Mouse (Mus musculus) right cerebral cortex, adult 18-20 months (tissue): Measurements from ENCODE around the gene Anp32e.
"Not testable (repeated sequence)": the region's sequence is repeated elsewhere in the genome, so short reads cannot be mapped to it uniquely, and the experiment has no call there.

Source experiments
- DNase-seq: peaks from one replicate; pipeline ENCODE4 v3.0.0; 2022; ENCODE audit warnings: mixed read lengths

The Anp32e gene

DNA sequence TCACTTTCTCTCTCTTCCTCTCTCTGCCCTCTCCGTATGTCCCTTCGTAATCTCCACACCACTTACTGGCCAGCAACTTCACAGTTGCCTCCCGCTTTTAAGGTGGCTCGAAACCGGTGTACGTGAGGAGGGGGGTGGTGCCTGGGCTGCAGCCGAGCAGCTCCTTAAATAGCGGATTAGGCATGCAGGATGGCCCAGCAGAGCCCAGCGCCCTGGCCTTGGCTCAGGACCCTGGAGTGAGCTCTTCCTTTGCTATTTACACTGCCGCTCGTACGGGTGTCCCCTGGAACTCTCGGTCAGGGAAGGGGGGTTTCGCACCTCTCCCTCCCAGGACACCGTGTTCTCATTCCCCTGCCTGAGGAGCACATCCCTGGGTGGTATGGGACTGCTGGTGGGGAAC lies 24.5 kb upstream of the Anp32e start, which contains the start of gene Car14:
Gene Car14, minus strand, starts transcription at position 124 of the 400 bp plus-strand sequence.
- DNase-seq: no peak

DNA sequence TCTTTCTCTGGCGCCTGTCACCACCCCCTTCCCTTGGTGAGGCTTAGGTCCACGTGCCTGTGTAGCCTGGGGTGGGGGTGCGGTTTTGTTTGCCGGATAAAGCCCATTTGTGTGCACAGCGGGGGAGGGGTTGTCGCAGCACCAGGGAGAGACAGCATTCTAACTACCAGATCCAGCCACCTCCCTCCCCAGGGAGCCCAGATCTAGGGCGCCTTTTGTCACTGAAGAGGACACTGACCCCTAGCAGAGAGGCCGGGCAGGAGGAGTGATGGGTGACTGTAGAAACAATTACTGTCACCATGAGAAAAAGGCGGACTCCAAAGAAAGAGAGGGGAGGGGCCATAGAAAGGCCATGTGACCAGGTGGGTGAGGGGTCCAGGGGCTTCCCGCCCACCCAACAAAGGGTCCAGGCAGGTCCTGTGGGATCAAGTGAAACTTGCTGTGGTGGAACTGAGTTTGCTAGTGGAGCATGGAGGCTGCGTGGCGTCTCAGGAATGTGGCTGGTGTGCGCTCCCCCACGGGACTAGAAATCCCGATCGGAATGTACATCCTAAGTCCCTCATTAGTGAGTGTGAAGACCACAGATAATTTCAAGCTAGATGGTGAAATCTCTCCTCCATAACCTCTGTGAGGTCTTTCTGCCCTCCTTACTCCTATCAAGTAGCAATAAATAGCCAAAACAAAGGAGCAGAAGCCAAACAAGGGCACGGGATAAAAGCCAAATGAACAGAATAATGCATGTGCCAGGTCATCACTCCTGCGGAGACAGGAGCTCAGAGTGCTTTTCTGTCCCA lies 23.7 kb upstream of the Anp32e start:
- peak; percentile 70 for DNase-seq

DNA sequence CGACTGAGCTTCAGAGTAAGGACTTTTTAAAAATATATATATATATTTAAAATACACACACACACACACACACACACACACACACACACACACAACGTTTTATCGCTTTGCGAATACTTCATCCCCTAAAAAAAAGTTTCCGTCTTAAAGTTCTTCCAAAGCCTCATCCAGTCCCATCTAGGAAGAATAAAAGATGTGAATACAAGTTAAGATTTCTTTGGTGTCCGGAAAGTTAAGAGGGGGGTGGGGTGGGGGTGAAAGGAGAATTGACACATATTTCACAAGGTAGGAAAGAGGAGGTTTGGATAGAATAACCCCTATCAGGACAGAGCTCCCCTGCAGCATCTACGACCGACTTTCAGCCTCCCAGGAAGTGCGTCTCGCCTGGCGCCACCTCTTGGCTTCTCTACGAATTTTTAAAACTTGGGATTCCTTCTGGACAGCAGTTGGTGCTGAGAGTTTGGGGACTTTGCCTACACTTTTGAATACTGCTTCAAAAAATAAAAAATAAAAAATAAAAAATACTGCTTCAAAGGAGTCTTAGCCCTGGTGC lies 23.0 kb upstream of the Anp32e start:
- peak; percentile 53 for DNase-seq

DNA sequence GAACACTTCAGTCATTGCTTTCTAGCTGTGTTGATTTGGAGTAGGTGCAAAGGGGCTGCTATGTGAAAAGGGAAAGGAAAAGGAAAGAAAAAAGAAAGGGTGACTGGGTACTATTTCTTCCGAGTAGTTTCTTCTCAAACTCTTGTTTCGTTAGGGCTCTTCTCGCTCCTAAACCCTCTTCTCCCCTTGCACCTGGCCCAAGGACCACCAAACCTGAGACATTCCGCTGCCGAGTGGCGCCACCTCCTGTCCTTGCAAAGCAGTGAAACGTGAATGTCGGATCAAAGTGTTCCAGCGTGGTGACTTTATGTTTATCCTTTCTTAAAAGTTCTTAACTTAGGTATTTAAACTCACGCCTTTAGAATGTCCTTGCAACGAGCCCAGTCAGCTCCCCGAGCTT lies 22.2 kb upstream of the Anp32e start:
- DNase-seq: no peak

DNA sequence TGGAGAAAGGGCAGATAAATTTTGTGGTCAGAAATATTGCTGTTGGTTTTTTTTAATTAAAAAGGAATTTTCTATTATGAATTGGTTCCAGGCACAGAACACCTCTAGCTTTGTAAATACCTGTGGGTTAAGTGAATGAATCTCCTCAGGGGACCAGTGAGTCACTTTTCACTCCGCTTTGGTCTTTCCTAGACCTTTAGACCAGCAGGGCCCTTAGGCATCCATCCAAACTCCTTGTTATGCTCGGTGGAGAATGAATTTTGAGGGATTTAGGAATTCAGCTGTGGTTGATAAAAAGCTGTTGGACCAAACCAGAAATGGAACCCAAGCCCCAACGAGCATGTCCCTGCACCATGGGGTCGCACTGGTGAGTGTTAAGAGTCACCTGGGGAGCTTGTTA lies 21.4 kb upstream of the Anp32e start:
- no peak for DNase-seq

DNA sequence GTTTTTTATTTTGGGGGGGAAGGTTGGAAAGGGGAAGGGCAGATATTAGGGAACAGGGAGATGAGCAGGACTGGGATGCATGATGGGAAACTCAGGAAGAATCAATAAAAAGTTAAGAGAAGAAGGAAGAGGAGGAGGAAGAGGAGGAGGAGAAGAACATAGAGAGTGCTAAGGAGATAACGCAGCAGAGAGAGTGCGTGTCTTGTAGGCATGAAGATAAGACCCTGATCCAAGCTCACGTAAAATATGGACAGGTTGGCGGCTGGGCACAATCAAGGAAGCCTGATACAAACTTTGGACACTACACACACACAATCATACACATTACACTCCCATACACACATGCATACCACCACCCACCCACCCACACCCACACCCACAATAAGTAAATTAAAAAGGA lies 14.3 kb upstream of the Anp32e start:
- DNase-seq: no peak

DNA sequence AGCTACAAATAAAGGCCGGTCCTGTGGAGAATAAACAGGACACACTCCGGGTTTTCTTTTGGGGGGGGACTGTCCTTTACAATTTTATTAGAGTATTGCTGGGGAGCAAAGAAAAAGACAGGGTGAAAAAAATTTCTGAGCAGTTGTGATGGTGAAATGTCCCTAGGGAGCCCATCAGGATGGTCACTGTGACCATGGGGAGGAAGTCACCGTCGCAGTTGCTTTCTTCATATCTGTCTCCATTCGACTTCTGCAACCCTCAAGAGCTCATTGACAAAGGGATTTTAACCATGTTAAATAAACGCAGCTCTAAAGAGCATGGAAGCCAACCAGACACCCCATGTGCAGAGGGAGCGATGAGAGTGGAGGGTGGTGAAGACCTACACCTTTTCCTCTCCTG lies 12.3 kb upstream of the Anp32e start:
- no peak for DNase-seq

DNA sequence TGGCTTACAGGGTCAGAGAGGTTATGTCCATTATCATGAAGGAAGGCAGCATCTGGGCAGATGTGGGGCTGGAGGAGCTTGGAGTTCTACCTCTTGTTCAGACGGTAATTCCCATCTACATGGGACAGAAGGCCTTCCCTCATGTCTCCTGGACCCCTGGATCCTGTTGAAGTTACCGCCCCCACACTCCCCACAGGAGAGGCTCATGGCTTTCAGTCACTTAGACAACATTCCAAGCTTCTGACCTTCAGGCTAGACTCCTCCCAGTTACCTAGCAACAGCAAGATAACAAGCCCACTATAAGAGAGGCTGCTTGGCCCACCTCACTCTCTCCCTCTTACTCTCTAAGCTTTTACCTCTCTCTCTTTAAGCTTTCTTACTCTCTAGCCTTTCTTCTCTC lies 8.5 kb upstream of the Anp32e start:
- not testable (repeated sequence) for DNase-seq

DNA sequence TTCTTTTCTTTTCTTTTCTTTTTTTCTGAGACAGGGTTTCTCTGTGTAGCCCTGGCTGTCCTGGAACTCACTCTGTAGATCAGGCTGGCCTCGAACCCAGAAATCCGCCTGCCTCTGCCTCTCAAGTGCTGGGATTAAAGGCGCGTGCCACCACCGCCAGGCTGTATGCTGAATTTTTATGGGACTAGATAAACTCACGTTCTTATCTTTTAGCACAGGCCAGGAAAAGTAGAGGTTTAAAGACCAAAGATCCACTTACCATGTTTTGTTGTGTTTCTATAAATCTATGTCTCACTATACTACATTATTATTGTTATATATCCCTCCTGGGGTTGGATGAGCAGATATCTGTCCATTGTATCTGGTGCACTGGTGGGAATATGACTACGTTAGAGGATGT lies 5.6 kb upstream of the Anp32e start:
- DNase-seq: not testable (repeated sequence)

DNA sequence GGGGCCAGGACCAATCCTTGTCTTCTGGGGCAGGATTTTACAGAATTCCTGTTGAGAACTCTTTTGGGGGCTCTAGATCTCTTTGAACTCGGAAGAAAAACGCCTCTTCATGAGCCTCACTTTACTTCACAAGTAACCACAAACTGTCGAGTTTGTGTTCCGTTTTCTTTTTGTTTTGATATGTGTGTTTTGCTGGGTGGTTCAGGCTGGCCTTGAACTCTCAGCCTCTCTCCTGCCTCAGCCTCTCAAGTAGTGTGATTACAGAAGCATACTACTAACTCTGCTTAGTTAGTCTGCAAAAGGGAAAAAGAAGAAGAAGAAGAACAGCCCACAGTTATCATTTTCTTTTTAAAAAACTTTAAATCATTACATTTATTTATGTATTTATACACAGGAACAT lies 4.9 kb upstream of the Anp32e start:
- DNase-seq: no peak

DNA sequence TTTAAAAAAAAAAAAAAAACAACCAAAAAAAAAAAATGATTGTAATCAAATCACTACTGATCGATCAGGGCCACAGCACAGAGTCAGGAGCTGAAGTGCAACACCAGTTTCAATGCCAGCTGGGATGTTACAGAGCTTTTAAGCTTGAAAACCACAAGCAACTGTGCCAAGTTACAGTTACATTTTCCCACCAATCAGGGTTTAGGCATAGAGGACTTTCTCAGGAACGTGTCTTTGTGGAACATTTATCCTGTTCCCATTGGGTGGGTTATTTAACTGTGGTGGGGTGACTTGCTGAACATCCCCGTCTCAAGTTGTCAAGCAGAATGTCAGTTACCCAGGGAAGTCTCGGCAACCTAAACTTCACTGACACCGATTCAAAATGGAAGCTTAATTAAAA lies 4.0 kb upstream of the Anp32e start:
- no peak for DNase-seq

DNA sequence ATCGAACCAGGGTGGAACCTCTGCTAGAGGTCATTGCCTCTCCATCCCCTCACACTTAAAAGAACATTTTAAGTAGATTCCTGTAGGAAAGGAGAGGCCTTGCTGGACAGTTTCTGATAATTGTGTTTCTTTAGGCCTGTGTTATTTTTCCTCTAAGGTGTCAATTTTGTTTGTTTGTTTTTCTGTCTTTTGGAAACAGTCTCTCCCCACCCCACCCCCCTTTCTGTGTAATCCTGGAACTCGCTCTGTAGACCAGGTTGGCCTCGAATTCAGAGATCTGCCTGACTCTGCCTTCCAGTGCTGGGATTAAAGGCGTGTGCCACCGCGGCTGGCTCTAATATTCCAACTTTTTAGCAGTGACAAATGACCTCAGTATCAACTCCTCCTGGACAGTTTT lies 787 bp upstream of the Anp32e start:
- DNase-seq: no peak

DNA sequence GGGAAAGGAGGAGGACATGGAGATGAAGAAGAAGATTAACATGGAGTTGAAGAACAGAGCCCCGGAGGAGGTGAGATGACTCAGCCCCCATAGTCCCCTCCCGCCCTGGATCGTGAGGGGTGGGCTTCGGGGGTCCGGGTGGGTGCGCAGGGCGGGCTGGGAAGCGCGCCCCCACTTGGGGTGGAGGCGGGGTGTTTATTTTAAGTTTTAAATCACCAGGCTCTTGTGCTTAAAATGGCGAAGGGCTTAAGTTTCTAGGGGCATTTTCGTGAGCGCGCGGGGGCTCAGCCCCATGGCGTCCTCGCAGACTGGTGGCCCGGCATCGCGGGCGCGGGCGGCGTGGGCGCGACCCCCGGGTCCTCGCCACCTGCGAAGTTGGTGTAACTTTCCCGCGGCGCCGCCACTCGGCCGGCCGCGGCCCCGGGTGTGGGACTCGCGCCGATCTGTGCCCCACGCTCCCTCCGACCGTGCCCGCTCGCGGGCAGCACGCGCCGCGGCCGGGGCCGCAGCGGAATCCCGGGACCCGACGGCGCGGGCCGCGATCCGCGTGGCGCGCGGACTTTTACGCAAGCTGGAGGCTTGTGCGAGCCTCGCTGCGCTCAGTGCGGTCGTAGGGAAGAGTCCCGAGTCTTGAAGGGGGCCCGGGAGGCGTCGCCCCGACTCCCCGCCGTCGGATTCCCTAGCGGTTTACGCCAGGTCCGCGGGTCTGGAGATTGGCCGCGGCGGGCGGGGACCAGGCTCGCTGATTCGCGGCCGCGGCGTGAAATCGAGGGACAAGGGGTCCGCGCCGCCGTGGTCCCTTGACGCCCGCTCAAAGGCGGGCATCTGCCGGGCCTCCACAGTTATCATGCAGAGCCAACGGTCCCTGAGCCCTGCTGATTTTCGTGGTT lies 780 bp downstream of the Anp32e start:
- DNase-seq: peak; percentile 27

DNA sequence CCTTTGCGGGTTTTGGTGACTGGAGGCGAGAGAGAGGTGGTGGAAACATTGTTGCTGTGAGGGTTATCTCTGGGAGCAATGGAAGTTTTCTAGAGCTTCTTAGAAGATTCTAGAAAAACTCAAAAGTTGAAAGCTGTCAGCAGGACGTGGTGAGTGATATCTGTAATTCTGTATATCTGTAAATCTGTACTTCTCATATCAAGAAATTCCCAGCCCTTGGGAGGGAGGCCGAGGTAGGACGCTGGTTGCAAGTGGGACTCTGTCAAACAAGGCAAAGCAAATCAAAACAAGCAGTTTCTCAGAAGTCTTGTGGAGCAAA lies 1.4 kb downstream of the Anp32e start:
- no peak for DNase-seq

DNA sequence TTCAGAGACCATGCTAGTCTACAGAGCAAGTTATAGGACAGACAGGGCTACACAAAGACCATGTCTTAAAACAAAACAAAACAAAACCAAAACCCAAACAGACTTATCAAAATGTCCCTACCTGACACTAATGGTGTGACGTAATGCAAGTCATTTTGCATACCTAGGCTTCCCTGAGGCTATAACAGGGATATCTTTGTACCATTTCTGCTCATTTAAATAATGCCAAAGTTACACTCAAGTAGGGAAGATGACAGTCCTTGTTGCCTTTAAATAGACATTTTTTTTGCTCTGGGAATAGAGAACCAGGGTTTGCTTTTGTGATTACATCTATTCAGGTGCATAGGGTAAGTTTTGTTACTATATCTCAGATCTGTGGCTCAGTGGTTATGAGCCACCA lies 2.4 kb downstream of the Anp32e start:
- no peak for DNase-seq

DNA sequence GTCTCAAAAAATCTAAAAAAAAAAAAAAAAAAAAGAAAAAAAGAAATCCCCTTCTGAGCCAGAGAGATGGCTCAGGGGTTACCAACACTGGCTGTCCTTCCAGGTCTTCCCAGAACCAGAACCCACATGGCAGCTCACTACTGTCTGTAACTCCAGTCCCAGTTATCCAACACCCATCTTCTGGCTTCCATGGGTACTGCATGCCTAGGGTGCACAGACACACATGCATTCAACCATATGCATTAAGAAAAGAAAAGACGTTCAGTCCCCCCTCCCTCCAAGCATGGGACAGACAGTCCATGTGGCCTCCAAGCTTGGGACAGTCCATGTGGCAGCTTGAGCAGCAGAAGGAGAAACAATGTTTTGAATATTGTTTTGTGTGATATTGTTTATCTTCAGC lies 3.1 kb downstream of the Anp32e start:
- no peak for DNase-seq

DNA sequence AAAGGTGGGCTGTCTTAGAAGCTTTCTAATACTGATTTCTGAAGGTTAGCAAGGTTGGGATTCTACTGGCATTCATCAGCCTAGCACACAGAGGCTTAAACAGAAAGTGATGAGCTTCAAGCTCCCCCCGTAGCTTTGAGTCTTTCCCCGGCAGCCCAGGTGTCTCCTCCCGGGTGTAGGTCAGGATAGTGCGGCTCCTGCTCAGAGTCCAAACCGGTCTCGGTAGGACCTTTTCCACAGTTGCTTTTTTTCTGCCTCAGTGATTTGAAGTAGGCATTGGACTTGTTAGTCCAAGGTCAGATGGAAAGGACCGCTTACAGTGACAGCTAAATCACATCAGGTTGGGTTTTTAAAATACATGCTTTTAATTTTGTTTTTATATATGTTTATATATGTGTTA lies 3.5 kb downstream of the Anp32e start:
- DNase-seq: no peak

DNA sequence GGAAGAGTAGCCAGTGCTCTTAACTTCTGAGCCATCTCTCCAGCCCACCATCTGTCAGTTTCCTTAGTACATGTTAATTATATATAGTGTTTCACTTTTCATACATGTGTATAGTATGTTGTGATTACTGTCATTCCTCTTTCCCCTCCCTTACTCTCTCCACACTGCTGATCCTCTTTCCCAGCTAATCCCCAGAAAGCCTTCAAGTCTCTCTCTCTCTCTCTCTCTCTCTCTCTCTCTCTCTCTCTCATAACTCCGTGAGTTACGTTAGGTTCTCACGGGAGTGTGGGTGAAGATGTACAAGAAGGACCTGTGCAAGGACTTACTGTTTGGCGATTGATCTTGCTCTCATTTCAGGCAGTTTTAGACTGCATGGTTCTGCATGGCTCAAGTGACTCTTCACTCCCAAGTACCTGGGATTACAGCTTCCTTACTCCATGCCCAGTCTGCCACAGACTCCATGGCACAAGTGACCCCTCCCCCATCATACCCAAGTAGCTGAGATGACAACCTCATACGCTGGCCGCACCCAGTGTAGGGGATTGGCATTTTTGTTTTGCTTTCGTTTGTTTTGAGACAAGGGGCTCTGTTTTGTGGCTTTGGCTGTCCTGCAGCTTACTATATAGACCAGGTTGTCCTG lies 4.2 kb downstream of the Anp32e start:
- DNase-seq: no peak

DNA sequence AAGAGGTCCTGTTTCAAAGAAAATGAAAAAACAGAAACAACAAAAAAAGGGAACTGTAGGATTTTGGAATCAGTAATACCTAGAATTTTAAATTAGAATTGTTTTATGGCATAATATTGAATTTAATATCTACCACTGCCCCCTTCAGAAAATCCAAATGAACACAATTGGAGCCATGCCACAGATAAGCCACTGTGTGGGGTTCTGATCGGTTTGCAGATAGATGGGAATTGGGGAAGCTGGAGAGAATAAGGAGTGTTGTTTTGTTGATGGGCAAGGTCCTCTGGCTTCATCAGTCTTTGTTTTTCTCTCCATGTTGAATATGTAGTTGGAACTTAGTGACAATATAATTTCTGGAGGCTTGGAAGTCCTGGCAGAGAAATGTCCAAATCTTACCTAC lies 5.4 kb downstream of the Anp32e start:
- DNase-seq: no peak

DNA sequence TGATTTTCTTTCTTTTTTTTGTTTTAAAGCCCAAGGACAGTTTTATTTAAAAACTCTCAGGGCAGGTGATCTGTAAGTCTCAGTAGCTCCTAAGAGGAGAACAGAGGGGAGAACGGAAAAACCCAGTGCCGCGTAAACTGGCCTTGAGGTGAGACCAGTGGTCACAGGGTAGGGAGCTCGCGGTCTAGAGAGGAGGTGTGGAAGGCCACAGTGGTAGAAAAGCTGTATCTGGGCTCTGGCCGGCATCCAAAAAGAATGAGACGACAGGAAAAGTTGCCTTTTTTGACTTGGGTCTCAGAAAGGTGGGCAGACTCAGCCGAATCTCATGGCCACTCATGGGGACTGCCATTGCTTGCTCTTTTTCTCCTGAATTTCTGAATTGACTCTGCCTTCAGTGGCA lies 9.2 kb downstream of the Anp32e start:
- no peak for DNase-seq

DNA sequence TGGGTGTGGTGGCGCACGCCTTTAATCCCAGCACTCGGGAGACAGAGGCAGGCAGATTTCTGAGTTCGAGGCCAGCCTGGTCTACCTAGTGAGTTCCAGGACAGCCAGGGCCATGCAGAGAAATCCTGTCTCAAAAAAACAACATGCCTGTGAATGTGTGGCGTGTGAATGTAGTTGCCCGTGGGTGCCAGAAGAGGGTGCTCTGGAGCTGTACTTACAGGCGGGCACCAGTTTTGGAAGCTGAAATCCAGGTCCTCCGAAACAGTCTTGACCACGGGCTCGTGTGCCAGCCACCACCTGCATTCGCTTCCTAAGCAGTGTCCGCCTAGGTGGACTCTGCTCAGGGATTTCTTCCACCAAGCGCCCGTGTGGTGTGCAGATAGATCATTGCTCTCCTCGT lies 9.8 kb downstream of the Anp32e start:
- no peak for DNase-seq

DNA sequence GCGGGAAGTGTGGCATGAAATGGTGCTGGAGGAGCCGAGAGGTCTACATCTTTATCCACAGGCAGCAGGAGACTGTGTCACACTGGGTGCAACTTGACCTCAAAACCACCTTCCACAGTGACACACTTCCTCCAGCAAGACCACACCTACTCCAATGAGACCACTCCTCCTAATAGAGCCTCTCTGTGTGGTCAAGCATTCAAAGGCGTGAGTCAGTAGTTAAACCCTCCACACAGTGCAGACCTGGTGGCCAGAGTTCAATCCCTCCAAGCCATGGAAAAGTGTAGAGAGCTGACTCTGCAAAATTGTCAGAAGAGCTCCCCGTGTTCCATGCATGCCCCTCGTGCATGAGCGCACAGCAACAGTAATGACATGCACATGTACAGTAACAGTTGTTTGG lies 13.7 kb downstream of the Anp32e start:
- DNase-seq: no peak

DNA sequence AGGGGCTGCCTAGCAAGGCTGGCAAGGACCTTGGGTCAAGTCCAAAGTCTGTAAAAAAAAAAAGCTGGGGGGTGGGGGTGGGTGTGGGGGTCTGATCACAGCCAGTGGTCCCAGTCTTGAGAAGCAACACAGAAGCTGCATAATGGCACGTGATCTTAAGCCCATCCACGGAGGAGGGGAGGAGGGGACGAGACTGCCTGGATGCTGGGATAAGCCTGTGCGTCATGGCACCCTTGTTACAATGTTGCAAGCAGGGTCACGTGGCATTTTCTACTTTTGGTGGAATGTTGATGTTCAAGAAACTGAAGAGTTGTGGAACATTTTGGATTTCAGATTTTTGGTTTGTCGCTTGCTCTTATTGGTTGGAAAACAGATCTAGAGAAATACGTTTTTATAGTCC lies 14.2 kb downstream of the Anp32e start:
- no peak for DNase-seq

DNA sequence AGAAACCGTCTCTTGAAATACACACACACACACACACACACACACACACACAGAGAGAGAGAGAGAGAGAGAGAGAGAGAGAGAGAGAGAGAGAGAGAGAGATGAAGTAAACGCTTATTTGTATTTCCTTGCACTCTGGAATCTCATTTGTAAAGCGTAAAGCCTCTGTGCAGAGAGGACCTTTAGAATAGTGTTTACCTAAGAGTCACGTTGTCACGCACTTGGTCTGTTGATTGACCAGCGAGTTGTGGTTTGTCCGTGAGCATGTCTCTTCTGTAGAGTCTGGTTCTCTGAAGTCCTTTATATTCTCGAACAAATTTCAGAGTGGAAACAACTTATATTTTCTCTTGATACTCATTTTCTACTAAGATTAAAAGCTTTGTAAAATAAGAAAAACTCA lies 15.7 kb downstream of the Anp32e start:
- DNase-seq: no peak
